ENCODE assay signal across 13 mouse cellular contexts in the genomic region with DNA sequence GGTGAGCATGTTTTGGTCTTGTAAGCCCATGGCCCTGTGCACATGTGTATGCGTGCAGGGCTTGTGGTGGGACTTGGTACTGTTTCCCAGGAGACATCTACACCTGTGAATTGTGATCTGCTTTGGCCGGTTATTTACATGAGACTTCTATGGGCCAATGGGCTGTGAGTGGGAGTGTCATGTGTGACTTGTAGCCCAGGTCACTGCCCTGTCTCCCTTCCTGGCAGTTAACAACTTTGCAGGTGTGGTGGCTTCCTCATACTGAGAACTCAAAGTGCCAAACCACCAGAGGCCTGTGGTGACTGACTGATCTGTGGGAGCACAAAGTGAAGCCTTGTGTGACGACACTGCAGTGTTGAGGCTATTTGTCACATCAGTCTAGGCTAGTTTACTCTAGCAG. TPM values are rescaled to one million over a fixed set of nuclear protein-coding genes. Genes with fewer than 3 reads are reported as not detected.
DNase-seq lines count a peak whose midpoint lies in the region; ATAC-seq and TF ChIP-seq lines count a peak whose summit lies in the region.
"Had no signal": no experiment of that assay in that cellular context is flagged by ENCODE, and none has a peak within 500 bp of the region (broad histone marks: within the 10 kb centered on the region; RNA-seq: fewer than 3 reads in every experiment).

No protein-coding gene starts in this region.

- peak; percentile 31; the same call in 1 of the 2 replicates for TF ChIP-seq CTCF in small intestine, adult 2 months (IDR thresholded peaks at IDR 0.05; ENCODE audit: extremely low read depth, insufficient read length, insufficient replicate concordance, low read depth, low read length)

- H3K4me1 ChIP-seq in kidney, embryonic 15.5 days: no peaks in the 10 kb centered on the region
- no peaks in the 10 kb centered on the region for H3K4me1 ChIP-seq in intestine, embryonic 15.5 days (replicated peaks)
- H3K4me1 ChIP-seq in small intestine, adult 2 months (ENCODE audit: control insufficient read depth, insufficient read depth, insufficient read length, low read length): peaks cover 18% of the 10 kb centered on the region; the same call in 1 of the 2 replicates
- H3K4me1 ChIP-seq: midbrain, embryonic 12.5 days had no signal

- 0 out of 2 replicates have a peak, but pooled peaks have one; percentile 29 for ATAC-seq in kidney, embryonic 15.5 days (replicated peaks; ENCODE audit: low FRiP score)
- peak; percentile 46 for ATAC-seq in intestine, embryonic 15.5 days
- ATAC-seq: inflammation-experienced regulatory T-cells, adult 6 months had no signal

- H3K27me3 ChIP-seq in kidney, embryonic 15.5 days: no peaks in the 10 kb centered on the region
- no peaks in the 10 kb centered on the region for H3K27me3 ChIP-seq in intestine, embryonic 15.5 days (replicated peaks)
- H3K27me3 ChIP-seq in small intestine, adult 2 months (ENCODE audit: control insufficient read depth, insufficient read depth, low read length): no peaks in the 10 kb centered on the region
- H3K27me3 ChIP-seq: midbrain, embryonic 12.5 days had no signal

- no peak overlapping the region for H3K9ac ChIP-seq in kidney, embryonic 15.5 days
- H3K9ac ChIP-seq in intestine, embryonic 15.5 days: no peak overlapping the region
- H3K9ac ChIP-seq: midbrain, embryonic 12.5 days had no signal

- no peaks in the 10 kb centered on the region for H3K36me3 ChIP-seq in kidney, embryonic 15.5 days
- H3K36me3 ChIP-seq in intestine, embryonic 15.5 days: no peaks in the 10 kb centered on the region
- H3K36me3 ChIP-seq in small intestine, adult 2 months (ENCODE audit: control insufficient read depth, insufficient read depth, low read length): peaks cover 4% of the 10 kb centered on the region
- H3K36me3 ChIP-seq: midbrain, embryonic 12.5 days had no signal

- no peak overlapping the region for H3K4me3 ChIP-seq in kidney, embryonic 15.5 days (replicated peaks)
- no peak overlapping the region for H3K4me3 ChIP-seq in intestine, embryonic 15.5 days (replicated peaks)
- H3K4me3 ChIP-seq in small intestine, adult 2 months (ENCODE audit: low read depth, low read length): no peak overlapping the region
- H3K4me3 ChIP-seq: midbrain, embryonic 12.5 days had no signal

- TF ChIP-seq POLR2A in small intestine, adult 2 months (IDR thresholded peaks at IDR 0.05; ENCODE audit: low read depth, low read length): no peak

- no peak for DNase-seq in kidney, postnatal 4 days
- peak; percentile 81 for DNase-seq in thymus, postnatal 14 days
- no peak for DNase-seq in c-Kit-positive CD71-positive TER-119-positive erythroid progenitor cells, embryonic 14.5 days (ENCODE audit: low spot score)
- DNase-seq in ovary, postnatal 36 days (ENCODE audit: low spot score): no peak
- no peak for DNase-seq in urinary bladder, postnatal 14 days (ENCODE audit: low spot score)
- DNase-seq: cerebellum, postnatal 25 days; layer of hippocampus, adult 9-11 months had no signal

- no peak overlapping the region for H3K27ac ChIP-seq in kidney, embryonic 15.5 days
- H3K27ac ChIP-seq in intestine, embryonic 15.5 days: no peak overlapping the region
- H3K27ac ChIP-seq in small intestine, adult 2 months (ENCODE audit: insufficient read depth, low read depth, low read length): peak overlapping the region; percentile 57
- H3K27ac ChIP-seq: midbrain, embryonic 12.5 days had no signal

- 64% methylated on average over 3 of the region's 3 CpGs for WGBS in kidney, embryonic 15.5 days
- WGBS in intestine, embryonic 15.5 days: 81% methylated on average over 3 of the region's 3 CpGs
- WGBS in small intestine, adult 2 months: 36% methylated on average over 3 of the region's 3 CpGs

- H3K4me2 ChIP-seq in kidney, embryonic 15.5 days: no peak overlapping the region
- H3K4me2 ChIP-seq in intestine, embryonic 15.5 days (replicated peaks): no peak overlapping the region
- H3K4me2 ChIP-seq: heart, embryonic 11.5 days; midbrain, embryonic 12.5 days had no signal

- no peaks in the 10 kb centered on the region for H3K9me3 ChIP-seq in kidney, embryonic 15.5 days (replicated peaks)
- H3K9me3 ChIP-seq in intestine, embryonic 15.5 days: no peaks in the 10 kb centered on the region
- H3K9me3 ChIP-seq: midbrain, embryonic 12.5 days had no signal

RNA-seq across cellular contexts. Expression of gene Fbxl5, which starts 3.1 kb away (rescaled TPM):
- polyA plus RNA-seq in kidney, embryonic 15.5 days (2015; fragmentation: Nextera tagmentation; extraction: Ambion mirVana): 54.8 and 56.7 TPM in 2 replicates
- polyA plus RNA-seq in intestine, embryonic 15.5 days (2015; fragmentation: Nextera tagmentation; extraction: Ambion mirVana): 56.5 and 60.8 TPM in 2 replicates
- 12.0 and 25.8 TPM in 2 replicates for polyA plus RNA-seq in small intestine, adult 2 months (2012; rRNA removed)

RNA-seq across cellular contexts. Expression of gene Bst1, which starts 5.9 kb away (rescaled TPM):
- 0.55 TPM in 1 of 2 replicates, not detected in the other for polyA plus RNA-seq in kidney, embryonic 15.5 days (2015; fragmentation: Nextera tagmentation; extraction: Ambion mirVana)
- polyA plus RNA-seq in intestine, embryonic 15.5 days (2015; fragmentation: Nextera tagmentation; extraction: Ambion mirVana): 0.88 and 0.97 TPM in 2 replicates
- polyA plus RNA-seq in small intestine, adult 2 months (2012; rRNA removed): 25.9 and 87.8 TPM in 2 replicates

RNA-seq across cellular contexts. Expression of gene Cd38, which starts 43.8 kb away (rescaled TPM):
- 30.2 and 33.8 TPM in 2 replicates for polyA plus RNA-seq in kidney, embryonic 15.5 days (2015; fragmentation: Nextera tagmentation; extraction: Ambion mirVana)
- 13.1 and 14.5 TPM in 2 replicates for polyA plus RNA-seq in intestine, embryonic 15.5 days (2015; fragmentation: Nextera tagmentation; extraction: Ambion mirVana)
- polyA plus RNA-seq in small intestine, adult 2 months (2012; rRNA removed): 12.4 and 17.6 TPM in 2 replicates

Comparison
In these comparisons a context has a peak if more than half of its experiments do, and no peak if none do; other contexts are left out.
1. RNA of gene Bst1, which starts 5.9 kb away (polyA plus RNA-seq): 25.9 to 87.8 TPM in small intestine, adult 2 months; 0.88 to 0.97 TPM in intestine, embryonic 15.5 days and 0.55 TPM in kidney, embryonic 15.5 days; every median in the first group is over 10 times any median in the second.